Comparison of ENCODE assay signal across 9 mouse cellular contexts in the genomic region with DNA sequence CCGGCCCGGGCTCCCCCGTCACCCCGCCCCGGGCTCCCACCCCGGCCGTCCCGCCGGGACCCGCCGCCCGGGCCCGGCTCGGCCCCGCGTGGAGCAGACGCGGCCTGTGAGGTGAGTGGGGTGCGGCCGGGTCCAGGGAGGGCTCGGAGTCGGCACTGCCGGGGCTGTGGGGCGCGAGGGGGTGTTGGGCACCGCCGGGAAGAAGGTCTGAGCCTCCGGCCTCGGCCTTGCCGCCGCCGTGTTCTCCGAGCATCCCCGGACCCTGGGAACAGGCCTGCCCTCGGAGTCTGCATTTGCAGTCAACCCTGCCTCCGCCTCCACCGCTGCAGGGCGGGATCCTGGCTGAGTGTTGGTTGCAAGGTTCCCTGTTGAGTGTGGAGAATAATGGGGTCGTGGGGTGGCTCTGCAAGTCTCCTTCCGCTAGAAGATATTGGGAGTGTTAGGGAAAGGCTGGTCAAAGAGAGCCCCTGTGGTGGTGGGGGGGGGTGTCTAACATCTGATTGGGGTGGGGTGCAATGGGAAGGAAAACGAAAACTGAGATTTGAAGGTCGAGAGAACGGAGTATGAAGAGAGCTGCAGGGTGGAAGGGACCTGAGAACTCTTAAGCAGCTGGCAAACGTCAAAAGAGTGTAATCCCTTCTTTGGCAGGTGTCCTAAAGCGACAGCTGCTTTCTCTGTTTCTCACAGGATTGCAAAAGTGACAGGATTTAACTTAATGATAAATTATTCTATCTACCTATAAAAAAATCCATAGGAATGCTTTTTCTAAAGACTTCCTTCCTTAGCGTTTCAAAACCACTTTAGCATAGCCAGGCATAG. TPM values are rescaled to one million over a fixed set of nuclear protein-coding genes. Genes with fewer than 3 reads are reported as not detected.
DNase-seq lines count a peak whose midpoint lies in the region; ATAC-seq and TF ChIP-seq lines count a peak whose summit lies in the region.
"Had no signal": no experiment of that assay in that cellular context is flagged by ENCODE, and none has a peak within 500 bp of the region (broad histone marks: within the 10 kb centered on the region; RNA-seq: fewer than 3 reads in every experiment).

No protein-coding gene starts in this region.

- peak overlapping the region; percentile 87 for H3K4me3 ChIP-seq in layer of hippocampus, adult 2 months
- peak overlapping the region; percentile 93 for H3K4me3 ChIP-seq in forebrain, embryonic 15.5 days
- peak overlapping the region; percentile 97 for H3K4me3 ChIP-seq in liver, embryonic 13.5 days (replicated peaks)

- no peak for TF ChIP-seq CTCF in layer of hippocampus, adult 2 months (conservative IDR thresholded peaks at IDR 0.05)

- peaks cover 35% of the 10 kb centered on the region for H3K4me1 ChIP-seq in forebrain, embryonic 15.5 days
- H3K4me1 ChIP-seq in liver, embryonic 13.5 days (replicated peaks): peaks cover 57% of the 10 kb centered on the region

- no peaks in the 10 kb centered on the region for H3K9me3 ChIP-seq in forebrain, embryonic 15.5 days
- H3K9me3 ChIP-seq in liver, embryonic 13.5 days (replicated peaks): no peaks in the 10 kb centered on the region

- H3K27ac ChIP-seq in layer of hippocampus, adult 2 months: no peak overlapping the region
- H3K27ac ChIP-seq in forebrain, embryonic 15.5 days (replicated peaks): peak overlapping the region; percentile 93
- peak overlapping the region; percentile 96 for H3K27ac ChIP-seq in liver, embryonic 13.5 days

- ATAC-seq in forebrain, embryonic 15.5 days (replicated peaks): no peak; the same call in none of the 2 replicates
- peak; percentile 48 for ATAC-seq in liver, embryonic 13.5 days (ENCODE audit: low read depth)
- ATAC-seq in CD4-positive, CD25-positive, alpha-beta regulatory T cell, adult 4 months: no peak

- H3K9ac ChIP-seq in forebrain, embryonic 15.5 days (replicated peaks): peak overlapping the region; percentile 89
- peak overlapping the region; percentile 92 for H3K9ac ChIP-seq in liver, embryonic 13.5 days

- H3K36me3 ChIP-seq in forebrain, embryonic 15.5 days: peaks cover 13% of the 10 kb centered on the region
- peaks cover 56% of the 10 kb centered on the region for H3K36me3 ChIP-seq in liver, embryonic 13.5 days
- H3K36me3 ChIP-seq in splenic B cell, adult 2 months (ENCODE audit: control insufficient read depth, insufficient read depth, low read length, poor library complexity, severe bottlenecking): no peaks in the 10 kb centered on the region

- no peaks in the 10 kb centered on the region for H3K27me3 ChIP-seq in forebrain, embryonic 15.5 days
- H3K27me3 ChIP-seq in liver, embryonic 13.5 days: no peaks in the 10 kb centered on the region
- no peaks in the 10 kb centered on the region; the same call in 1 of the 2 replicates for H3K27me3 ChIP-seq in splenic B cell, adult 2 months (ENCODE audit: control insufficient read depth, insufficient read depth, low read length, poor library complexity, severe bottlenecking)

- under 1% methylated on average over 36 of the region's 46 CpGs for WGBS in forebrain, embryonic 15.5 days
- WGBS in liver, embryonic 13.5 days (ENCODE audit: insufficient replicate concordance): 1% methylated on average over 28 of the region's 46 CpGs

- no peak for DNase-seq in layer of hippocampus, adult 2 months (ENCODE audit: low spot score in 2 of 2)
- DNase-seq in layer of hippocampus, adult 11-12 months (ENCODE audit: low spot score): no peak
- peak; percentile 70 for DNase-seq in ZHBTc4 (ENCODE audit: low read depth, low spot score)
- DNase-seq in liver, embryonic 13.5 days: no peak
- peak; percentile 13 for DNase-seq in splenic B cell, adult 2 months (ENCODE audit: low read depth, low spot score)
- no peak for DNase-seq in right cerebral cortex, adult 2 months (ENCODE audit: low spot score in 2 of 2)

- peak overlapping the region; percentile 85 for H3K4me2 ChIP-seq in forebrain, embryonic 15.5 days (replicated peaks)
- peak overlapping the region; percentile 88 for H3K4me2 ChIP-seq in liver, embryonic 13.5 days

RNA-seq across cellular contexts. Expression of a gene that starts 0.4 kb away (rescaled TPM):
- total RNA-seq in layer of hippocampus, adult 2 months (2021): 1 to 10 TPM; 1.8 to 3.5 TPM
- polyA plus RNA-seq in forebrain, embryonic 15.5 days (2015; fragmentation: Nextera tagmentation; extraction: Ambion mirVana): 21.0 and 25.2 TPM in 2 replicates
- 12.2 and 14.7 TPM in 2 replicates for polyA plus RNA-seq in liver, embryonic 13.5 days (2015; fragmentation: Nextera tagmentation; extraction: Ambion mirVana)
- 1 to 10 TPM; 1.5 to 1.9 TPM for polyA plus RNA-seq in CD4-positive, CD25-positive, alpha-beta regulatory T cell, adult 4 months (2017; shearing (Covaris generic))

RNA-seq across cellular contexts. Expression of a gene that starts 0.5 kb away (rescaled TPM):
- total RNA-seq in layer of hippocampus, adult 2 months (2021): 10 to 100 TPM; 18.2 to 18.3 TPM
- polyA plus RNA-seq in forebrain, embryonic 15.5 days (2015; fragmentation: Nextera tagmentation; extraction: Ambion mirVana): 135 and 140 TPM in 2 replicates
- polyA plus RNA-seq in liver, embryonic 13.5 days (2015; fragmentation: Nextera tagmentation; extraction: Ambion mirVana): 64.3 and 70.5 TPM in 2 replicates
- polyA plus RNA-seq in CD4-positive, CD25-positive, alpha-beta regulatory T cell, adult 4 months (2017; shearing (Covaris generic)): 100 to 1,000 TPM in 1 of 2 experiments, 10 to 100 TPM in 1; 81.8 to 115 TPM

RNA-seq across cellular contexts. Expression of a gene that starts 7.6 kb away (rescaled TPM):
- 10 to 100 TPM; 23.1 to 24.8 TPM for total RNA-seq in layer of hippocampus, adult 2 months (2021)
- 15.1 and 15.4 TPM in 2 replicates for polyA plus RNA-seq in forebrain, embryonic 15.5 days (2015; fragmentation: Nextera tagmentation; extraction: Ambion mirVana)
- 2.5 TPM in 2 replicates for polyA plus RNA-seq in liver, embryonic 13.5 days (2015; fragmentation: Nextera tagmentation; extraction: Ambion mirVana)
- polyA plus RNA-seq in CD4-positive, CD25-positive, alpha-beta regulatory T cell, adult 4 months (2017; shearing (Covaris generic)): 1 to 10 TPM; 2.0 to 2.4 TPM

RNA-seq across cellular contexts. Expression of a gene that starts 12.0 kb away (rescaled TPM):
- 1 to 10 TPM; 1.3 to 1.5 TPM for total RNA-seq in layer of hippocampus, adult 2 months (2021)
- polyA plus RNA-seq in forebrain, embryonic 15.5 days (2015; fragmentation: Nextera tagmentation; extraction: Ambion mirVana): 0.43 and 0.51 TPM in 2 replicates
- polyA plus RNA-seq in liver, embryonic 13.5 days (2015; fragmentation: Nextera tagmentation; extraction: Ambion mirVana): not detected in 2 replicates
- polyA plus RNA-seq in CD4-positive, CD25-positive, alpha-beta regulatory T cell, adult 4 months (2017; shearing (Covaris generic)): not detected
- total RNA-seq: heart, postnatal 10 days had no signal

RNA-seq across cellular contexts. Expression of a gene that starts 12.1 kb away (rescaled TPM):
- total RNA-seq in layer of hippocampus, adult 2 months (2021): not detected
- polyA plus RNA-seq in forebrain, embryonic 15.5 days (2015; fragmentation: Nextera tagmentation; extraction: Ambion mirVana): not detected in 2 replicates
- polyA plus RNA-seq in liver, embryonic 13.5 days (2015; fragmentation: Nextera tagmentation; extraction: Ambion mirVana): not detected in 2 replicates
- not detected for polyA plus RNA-seq in CD4-positive, CD25-positive, alpha-beta regulatory T cell, adult 4 months (2017; shearing (Covaris generic))
- total RNA-seq: heart, postnatal 10 days had no signal

Comparison
In these comparisons a context has a peak if more than half of its experiments do, and no peak if none do; other contexts are left out.
1. DNase-seq: peak in ZHBTc4 (single experiment) and splenic B cell, adult 2 months (single experiment); none in layer of hippocampus, adult 2 months (0 of 2), layer of hippocampus, adult 11-12 months (single experiment), liver, embryonic 13.5 days (single experiment) and right cerebral cortex, adult 2 months (0 of 2).
2. Peak in every context shown above with its lines, with median percentiles within 50 percentile points of each other: H3K4me3 ChIP-seq.